Mouse (Mus musculus) kidney, postnatal 0 days (tissue): ENCODE results near the gene Iffo1. TPM values are rescaled to one million over a fixed set of nuclear protein-coding genes. Genes with fewer than 3 reads are reported as not detected.
A peak's percentile ranks its signal among the peaks of the same experiment; 100 is the strongest.

Source experiments
- ATAC-seq: fragments of 200-750 bp; cut with Nextera tagmentation; replicated peaks from 2 replicates; pipeline ENCODE4 v1.8.0; 2017; ENCODE audit warnings: low read depth, moderate number of reproducible peaks, moderate TSS enrichment, moderate library complexity; ENCODE audit not compliant: low FRiP score
- DNase-seq: peaks from one replicate; pipeline ENCODE4 v3.0.0-alpha.2; 2016; ENCODE audit warnings: low spot score
- H3K27ac ChIP-seq: fragments of 300-500 bp; sonication (generic); 2 replicates; pipeline ENCODE4 v1.5.1; 2014; ENCODE audit warnings: mild to moderate bottlenecking
- H3K27me3 ChIP-seq: fragments of 300-500 bp; sonication (generic); 2 replicates; pipeline ENCODE4 v1.6.1; 2014; ENCODE audit warnings: low read length, mixed read lengths; ENCODE audit not compliant: insufficient read depth
- H3K36me3 ChIP-seq: fragments of 300-500 bp; sonication (generic); 2 replicates; pipeline ENCODE4 v1.6.1; 2014; ENCODE audit warnings: low read length, mixed read lengths; ENCODE audit not compliant: insufficient read depth
- H3K4me1 ChIP-seq: fragments of 300-500 bp; sonication (generic); replicated peaks from 2 replicates; pipeline ENCODE4 v1.6.1; 2014; ENCODE audit warnings: antibody characterized with exemption, low read length, mixed read lengths; ENCODE audit not compliant: insufficient read depth
- H3K4me2 ChIP-seq: fragments of 300-500 bp; sonication (generic); 2 replicates; pipeline ENCODE4 v1.6.1; 2014; ENCODE audit warnings: mild to moderate bottlenecking, low read length, moderate library complexity, mixed read lengths
- H3K4me3 ChIP-seq: fragments of 300-500 bp; sonication (generic); replicated peaks from 2 replicates; pipeline ENCODE4 v1.5.1; 2014; ENCODE audit warnings: low read depth, low read length
- H3K9ac ChIP-seq: fragments of 300-500 bp; sonication (generic); 2 replicates; pipeline ENCODE4 v1.6.1; 2014; ENCODE audit warnings: low read depth, low read length
- H3K9me3 ChIP-seq: fragments of 300-500 bp; sonication (generic); replicated peaks from 2 replicates; pipeline ENCODE4 v1.6.1; 2016; ENCODE audit warnings: low read length, inconsistent platforms, mixed read lengths
- CTCF ChIP-seq: IDR thresholded peaks from 2 replicates; pipeline ENCODE4 v1.5.1; 2016; ENCODE audit warnings: antibody characterized with exemption, low read depth, mild to moderate bottlenecking, moderate library complexity
- WGBS: fragments of 180-500 bp; shearing (Covaris S2); extraction: QIAGEN DNeasy Blood & Tissue Kit; methylation state at CpG from one replicate; pipeline ENCODE4 v1.1.7; 2014; 5-methylcytosine and 5-hydroxymethylcytosine counted together
- polyA plus RNA-seq: library from polyadenylated mRNA; unstranded; fragments of >200 nt; fragmentation: Nextera tagmentation; extraction: Ambion mirVana; gene quantifications from 2 replicates; pipeline ENCODE4 v1.2.1, GENCODE M21; 2015

Gene Iffo1
- polyA plus RNA-seq, 1 experiment from 2014 or later = 8.1 TPM

DNA sequence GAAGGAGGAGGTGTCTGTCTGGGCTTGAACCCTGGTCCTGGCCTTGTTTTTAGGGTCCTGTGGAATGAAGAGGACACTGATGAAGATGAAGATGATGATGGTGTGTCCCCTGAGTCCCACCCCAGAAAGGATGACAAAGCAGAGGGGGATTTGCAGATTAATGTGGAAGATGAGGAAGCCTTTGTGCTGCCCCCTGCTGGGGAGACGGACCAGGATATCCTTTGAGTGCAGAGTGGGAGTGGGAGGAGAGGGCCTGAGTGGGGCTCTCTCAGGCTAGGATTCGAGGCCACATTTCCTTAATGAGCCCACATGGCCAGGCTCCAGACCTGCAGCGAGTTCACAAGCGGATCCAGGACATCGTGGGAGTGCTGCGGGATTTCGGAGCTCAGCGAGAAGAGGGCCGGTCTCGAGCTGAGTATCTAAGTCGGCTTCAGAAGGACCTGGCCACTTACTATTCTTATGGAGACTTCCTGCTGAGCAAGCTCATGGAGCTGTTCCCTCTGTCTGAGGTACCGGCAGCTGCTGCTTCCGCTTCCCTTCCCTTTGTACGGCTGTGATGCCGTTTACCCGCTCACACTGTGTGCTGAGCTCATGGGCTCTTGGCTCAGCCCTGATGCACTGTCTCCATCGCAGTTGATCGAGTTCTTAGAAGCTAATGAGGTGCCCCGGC lies 7.9 kb upstream of the Iffo1 start:
- no peak overlapping the region for H3K4me2 ChIP-seq
- 91% methylated on average over 19 of the region's 19 CpGs for WGBS
- ATAC-seq (no peak), DNase-seq (peak; percentile 48)
- H3K27me3 ChIP-seq = no peaks in the 10 kb centered on the region
- no peaks in the 10 kb centered on the region for H3K4me1 ChIP-seq
- H3K4me3 ChIP-seq = no peak overlapping the region
- no peak overlapping the region for H3K9ac ChIP-seq
- peak; percentile 69 for TF ChIP-seq CTCF
- no peaks in the 10 kb centered on the region for H3K9me3 ChIP-seq
- H3K27ac ChIP-seq = no peak overlapping the region
- H3K36me3 ChIP-seq = peaks cover 62% of the 10 kb centered on the region

DNA sequence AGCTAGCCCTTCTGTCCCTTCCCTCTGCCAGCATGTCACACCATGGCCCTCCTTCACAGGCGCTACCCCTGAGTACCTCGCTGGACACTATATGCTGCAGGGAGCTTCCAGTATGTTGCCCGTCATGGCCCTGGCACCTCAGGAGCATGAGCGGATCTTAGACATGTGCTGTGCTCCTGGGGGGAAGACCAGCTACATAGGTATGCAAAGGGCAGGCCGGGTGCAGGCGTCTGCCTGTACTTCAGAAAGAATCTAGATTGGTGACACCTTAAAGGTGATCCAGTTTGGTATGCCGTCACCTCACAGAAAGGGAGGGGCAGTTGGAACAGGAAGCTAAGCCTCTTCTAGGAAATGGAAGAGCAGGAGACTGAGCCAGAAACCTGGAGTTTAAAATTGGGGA lies 5.3 kb upstream of the Iffo1 start:
- Histone ChIP-seq H3K36me3 (peaks cover 50% of the 10 kb centered on the region), H3K9ac (no peak overlapping the region), H3K4me3 (no peak overlapping the region), H3K27ac (no peak overlapping the region), H3K9me3 (no peaks in the 10 kb centered on the region), H3K4me1 (no peaks in the 10 kb centered on the region), H3K4me2 (no peak overlapping the region), H3K27me3 (no peaks in the 10 kb centered on the region)
- no peak for DNase-seq
- TF ChIP-seq CTCF = no peak
- no peak for ATAC-seq
- 90% methylated on average over 7 of the region's 7 CpGs for WGBS

DNA sequence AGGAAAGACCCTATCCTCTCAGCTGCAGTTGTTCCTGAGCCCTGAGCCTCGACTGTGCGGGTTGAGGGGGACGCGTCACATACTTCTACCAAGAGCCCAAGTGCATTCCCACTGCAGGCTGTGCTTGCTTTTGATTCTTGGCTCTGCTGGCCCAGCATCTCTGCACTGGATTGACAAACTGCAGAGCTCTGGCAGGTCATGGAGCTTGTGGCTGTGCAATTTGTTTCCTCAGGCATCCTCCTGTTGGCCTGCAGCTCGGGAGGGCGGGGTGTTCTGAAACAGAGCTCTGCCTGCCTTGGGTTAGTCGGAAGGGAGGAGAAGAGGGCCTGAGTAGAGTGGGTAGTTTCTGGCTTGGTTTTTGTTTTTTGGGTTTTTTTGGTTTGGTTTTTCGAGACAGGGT lies 2.6 kb upstream of the Iffo1 start:
- TF ChIP-seq CTCF = no peak
- 88% methylated on average over 8 of the region's 8 CpGs for WGBS
- Histone ChIP-seq H3K36me3 (peaks cover 35% of the 10 kb centered on the region), H3K4me2 (no peak overlapping the region), H3K27ac (no peak overlapping the region), H3K9me3 (no peaks in the 10 kb centered on the region), H3K9ac (no peak overlapping the region), H3K27me3 (no peaks in the 10 kb centered on the region), H3K4me3 (no peak overlapping the region), H3K4me1 (peaks cover 20% of the 10 kb centered on the region)
- DNase-seq (no peak), ATAC-seq (no peak)

DNA sequence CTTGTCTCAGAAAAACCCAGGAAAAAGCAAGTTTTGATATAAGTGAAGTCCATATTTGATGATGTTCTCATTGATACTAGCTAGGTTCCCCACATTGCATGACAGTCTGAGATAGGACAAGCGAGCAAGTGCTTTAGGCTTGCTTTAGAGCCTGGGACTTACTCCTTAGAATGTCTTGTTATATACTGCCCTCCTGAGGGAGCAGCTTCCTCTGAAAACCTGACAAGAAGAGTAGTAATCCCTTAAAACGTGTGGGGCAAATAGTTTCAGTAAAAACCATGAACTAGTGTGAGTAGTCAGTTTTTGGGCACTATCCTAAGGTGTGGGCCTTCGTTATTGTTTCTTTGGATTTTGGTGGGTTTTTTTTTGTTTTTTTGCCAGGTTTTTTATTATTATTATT lies 1.9 kb upstream of the Iffo1 start:
- Histone ChIP-seq H3K36me3 (peaks cover 32% of the 10 kb centered on the region), H3K4me3 (no peak overlapping the region), H3K27ac (no peak overlapping the region), H3K27me3 (no peaks in the 10 kb centered on the region), H3K9ac (no peak overlapping the region), H3K4me1 (peaks cover 25% of the 10 kb centered on the region), H3K9me3 (no peaks in the 10 kb centered on the region), H3K4me2 (no peak overlapping the region)
- WGBS = 75% methylated on average over 3 of the region's 3 CpGs
- ATAC-seq (no peak), DNase-seq (no peak)
- no peak for TF ChIP-seq CTCF

DNA sequence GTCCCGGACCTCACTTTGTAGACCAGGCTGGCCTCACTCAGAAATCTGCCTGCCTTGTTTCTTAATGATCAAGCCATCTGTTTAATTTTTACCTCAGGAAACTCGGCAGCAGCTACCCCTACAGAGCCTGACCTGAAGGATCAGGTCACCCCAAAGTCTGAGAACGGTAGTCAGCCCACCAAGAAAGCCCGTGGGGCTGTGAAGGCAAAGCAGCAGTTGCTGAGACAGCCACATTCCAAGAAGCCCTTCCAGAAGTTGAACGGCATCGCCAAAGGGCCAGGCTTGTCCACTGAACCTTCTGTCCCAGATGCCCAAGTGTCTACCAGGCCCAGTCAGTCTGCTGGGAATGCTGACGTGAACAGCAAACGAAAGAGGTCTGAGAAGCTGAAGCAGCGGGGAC lies 1.1 kb upstream of the Iffo1 start:
- DNase-seq (no peak), ATAC-seq (no peak)
- Histone ChIP-seq H3K4me2 (no peak overlapping the region), H3K36me3 (peaks cover 26% of the 10 kb centered on the region), H3K4me3 (no peak overlapping the region), H3K27me3 (no peaks in the 10 kb centered on the region), H3K9me3 (no peaks in the 10 kb centered on the region), H3K4me1 (peaks cover 29% of the 10 kb centered on the region), H3K9ac (no peak overlapping the region), H3K27ac (no peak overlapping the region)
- 72% methylated on average over 9 of the region's 9 CpGs for whole genome bisulfite sequencing
- TF ChIP-seq CTCF = no peak

DNA sequence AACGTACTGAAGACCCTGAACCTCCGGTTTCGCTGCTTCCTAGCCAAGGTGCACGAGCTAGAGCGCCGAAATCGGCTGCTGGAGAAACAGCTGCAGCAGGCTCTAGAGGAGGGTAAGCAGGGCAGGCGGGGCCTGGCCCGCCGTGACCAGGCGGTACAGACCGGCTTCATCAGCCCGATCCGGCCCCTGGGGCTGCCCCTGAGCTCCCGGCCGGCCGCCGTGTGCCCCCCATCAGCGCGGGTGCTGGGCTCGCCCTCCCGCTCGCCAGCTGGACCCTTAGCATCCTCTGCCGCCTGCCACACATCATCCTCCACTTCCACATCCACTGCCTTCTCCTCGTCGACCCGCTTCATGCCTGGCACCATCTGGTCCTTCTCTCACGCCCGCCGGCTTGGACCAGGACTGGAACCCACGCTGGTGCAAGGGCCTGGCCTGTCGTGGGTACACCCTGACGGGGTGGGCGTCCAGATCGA lies 474 bp downstream of the Iffo1 start:
- ATAC-seq (peak; percentile 35), DNase-seq (no peak)
- peak overlapping the region; percentile 68 for H3K9ac ChIP-seq
- peak overlapping the region; percentile 50 for H3K4me3 ChIP-seq
- no peaks in the 10 kb centered on the region for H3K9me3 ChIP-seq
- peak overlapping the region; percentile 81 for H3K27ac ChIP-seq
- peak overlapping the region; percentile 89 for H3K4me2 ChIP-seq
- H3K36me3 ChIP-seq = peaks cover 13% of the 10 kb centered on the region
- no peaks in the 10 kb centered on the region for H3K27me3 ChIP-seq
- TF ChIP-seq CTCF = no peak
- peaks cover 34% of the 10 kb centered on the region for H3K4me1 ChIP-seq
- WGBS = 3% methylated on average over 30 of the region's 35 CpGs

DNA sequence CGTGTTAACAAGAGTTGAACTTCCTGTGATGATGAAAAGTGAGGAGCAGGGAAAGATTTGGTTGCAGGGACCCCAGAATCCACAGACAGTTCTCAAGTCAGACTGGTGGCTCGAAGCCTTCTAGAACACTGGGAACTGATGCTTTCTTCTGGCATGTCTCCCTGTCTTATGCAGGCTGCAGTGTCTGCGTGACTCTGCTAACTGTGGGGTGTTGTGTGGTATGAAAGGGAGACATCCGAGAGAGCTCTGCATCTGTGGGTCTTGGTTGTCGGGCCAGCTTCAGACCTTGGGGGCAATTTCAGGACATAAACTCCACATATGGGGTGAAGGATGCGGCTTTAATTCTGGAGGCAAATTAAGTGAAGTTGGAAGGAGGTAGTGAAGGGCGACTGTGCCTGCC lies 1.1 kb downstream of the Iffo1 start:
- Histone ChIP-seq H3K4me1 (peaks cover 34% of the 10 kb centered on the region), H3K27me3 (no peaks in the 10 kb centered on the region), H3K9ac (peak overlapping the region; percentile 23; the same call in 1 of the 2 replicates), H3K9me3 (no peaks in the 10 kb centered on the region), H3K4me2 (peak overlapping the region; percentile 89), H3K36me3 (peaks cover 6% of the 10 kb centered on the region), H3K4me3 (peak overlapping the region; percentile 50), H3K27ac (no peak overlapping the region)
- peak; percentile 6 for DNase-seq
- no peak for TF ChIP-seq CTCF
- 43% methylated on average over 7 of the region's 7 CpGs for WGBS
- ATAC-seq = no peak
